Mouse (Mus musculus): ENCODE data around the gene Chchd6.

DNA sequence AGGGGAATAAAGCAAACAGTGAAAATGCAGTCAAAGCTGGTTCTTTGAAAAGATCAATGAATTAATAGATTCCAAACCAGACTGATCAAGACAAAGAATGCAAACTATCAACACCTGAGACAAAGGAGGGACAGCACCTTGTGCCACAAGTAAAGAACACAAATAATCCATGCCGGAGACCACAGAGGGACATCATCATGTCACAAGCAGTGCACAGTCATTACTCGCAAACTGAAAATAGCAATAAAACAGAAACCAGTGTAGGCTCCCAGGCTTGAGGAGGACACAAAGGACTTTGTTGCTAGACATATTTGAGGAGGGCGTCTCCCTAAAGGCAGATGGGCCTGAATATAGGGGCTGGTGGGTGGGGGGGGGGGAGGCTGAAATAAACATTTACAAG is 105.1 kb downstream of the Chchd6 start:
- TF ChIP-seq POLR2A (IDR thresholded peaks at IDR 0.05; ENCODE audit: low read depth, low read length) (no peak), CTCF (IDR thresholded peaks at IDR 0.05; ENCODE audit: extremely low read depth, insufficient read depth, insufficient read length, insufficient replicate concordance) (no peak)
